Mouse (Mus musculus) inflammation-experienced regulatory T-cells, adult 6 months (primary cell): Measurements from ENCODE around the gene Gm4301. TPM values are rescaled to one million over a fixed set of nuclear protein-coding genes. Genes with fewer than 3 reads are reported as not detected.
"Not testable (repeated sequence)": the region's sequence is repeated elsewhere in the genome, so short reads cannot be mapped to it uniquely, and the experiment has no call there.

Experiments
- ATAC-seq: one replicate; pipeline ENCODE4 v1.8.0; 2017
- polyA plus RNA-seq, 3 experiments: library from polyadenylated mRNA; unstranded; fragments of 100-300 nt; shearing (Covaris generic); gene quantifications; one replicate each; pipeline ENCODE4 v1.2.1; 2017

Gene Gm4301
- polyA plus RNA-seq, result not detected

DNA sequence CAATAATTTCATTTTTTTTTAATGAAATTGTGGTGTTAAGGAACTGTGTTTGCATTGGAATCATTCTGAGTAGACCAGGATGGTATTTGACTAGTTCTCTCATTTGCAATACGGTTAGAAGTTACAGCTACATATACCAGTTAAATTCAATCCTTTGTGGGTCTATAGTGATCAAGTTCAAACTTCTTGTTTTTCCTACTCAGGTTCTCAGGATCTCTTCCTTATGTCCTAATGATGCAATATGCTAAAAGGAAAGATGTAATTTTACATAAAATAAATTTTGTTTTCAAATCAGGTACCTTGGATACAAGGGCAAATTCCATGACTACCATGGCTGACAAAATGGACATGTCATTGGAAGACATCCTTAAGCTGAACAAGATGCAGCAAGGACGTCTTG lies at the start of gene Gm4301:
Gene Gm4301 (plus strand): TSS at position 301 of the 400 bp plus-strand sequence.
- ATAC-seq, result not testable (repeated sequence)

DNA sequence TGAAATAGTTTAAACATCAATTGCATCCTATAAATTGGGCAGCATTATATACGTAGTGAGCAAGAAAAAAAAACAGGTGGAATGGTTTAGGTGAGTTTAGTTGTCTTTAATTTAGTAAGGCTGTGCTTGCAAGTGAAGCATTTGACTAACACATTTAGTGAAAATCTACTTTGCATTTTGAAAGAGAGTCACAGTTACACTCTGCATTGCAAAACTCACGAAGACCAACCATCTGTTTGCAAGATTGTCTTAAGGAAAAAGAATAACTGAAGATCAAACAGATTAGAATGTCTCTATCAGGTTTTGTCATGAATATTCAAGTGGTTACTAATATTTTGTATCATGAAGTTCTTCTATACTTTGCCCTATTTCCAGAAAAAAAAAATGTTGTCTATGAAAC lies 39.4 kb upstream of the Gm4301 start:
- no peak for ATAC-seq

DNA sequence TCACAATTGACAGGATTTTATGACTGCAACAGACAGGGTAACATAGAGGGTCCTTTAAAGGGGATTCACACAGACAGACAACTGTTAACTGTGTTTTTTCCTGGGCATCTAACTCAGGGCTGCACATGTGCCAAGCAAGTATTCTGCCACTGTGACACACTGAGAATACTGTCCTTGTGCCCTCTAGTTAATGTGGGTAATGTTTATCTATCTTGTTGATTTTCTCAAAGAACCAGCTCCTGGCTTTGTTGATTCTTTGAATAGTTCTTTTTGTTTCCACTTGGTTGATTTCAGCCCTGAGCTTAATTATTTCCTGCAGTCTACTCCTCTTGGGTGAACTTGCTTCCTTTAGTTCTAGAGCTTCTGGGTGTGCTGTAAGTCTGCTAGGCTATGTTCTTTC lies 35.4 kb upstream of the Gm4301 start:
- not testable (repeated sequence) for ATAC-seq

DNA sequence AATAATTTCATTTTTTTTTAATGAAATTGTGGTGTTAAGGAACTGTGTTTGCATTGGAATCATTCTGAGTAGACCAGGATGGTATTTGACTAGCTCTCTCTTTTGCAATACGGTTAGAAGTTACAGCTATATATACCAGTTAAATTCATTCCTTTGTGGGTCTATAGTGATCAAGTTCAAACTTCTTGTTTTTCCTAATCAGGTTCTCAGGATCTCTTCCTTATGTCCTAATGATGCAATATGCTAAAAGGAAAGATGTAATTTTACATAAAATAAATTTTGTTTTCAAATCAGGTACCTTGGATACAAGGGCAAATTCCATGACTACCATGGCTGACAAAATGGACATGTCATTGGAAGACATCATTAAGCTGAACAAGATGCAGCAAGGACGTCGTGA lies 5.1 kb downstream of the Gm4301 start, which contains the start of gene Gm4302:
Gene Gm4302 (plus strand): TSS at position 301 of the 400 bp plus-strand sequence.
- ATAC-seq, result not testable (repeated sequence)

DNA sequence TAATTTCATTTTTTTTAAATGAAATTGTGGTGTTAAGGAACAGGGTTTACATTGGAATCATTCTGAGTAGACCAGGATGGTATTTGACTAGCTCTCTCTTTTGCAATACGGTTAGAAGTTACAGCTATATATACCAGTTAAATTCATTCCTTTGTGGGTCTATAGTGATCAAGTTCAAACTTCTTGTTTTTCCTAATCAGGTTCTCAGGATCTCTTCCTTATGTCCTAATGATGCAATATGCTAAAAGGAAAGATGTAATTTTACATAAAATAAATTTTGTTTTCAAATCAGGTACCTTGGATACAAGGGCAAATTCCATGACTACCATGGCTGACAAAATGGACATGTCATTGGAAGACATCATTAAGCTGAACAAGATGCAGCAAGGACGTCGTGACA lies 10.2 kb downstream of the Gm4301 start, which contains the start of gene Gm4303:
Gene Gm4303 (plus strand): TSS at position 301 of the 400 bp plus-strand sequence.
- not testable (repeated sequence) for ATAC-seq

DNA sequence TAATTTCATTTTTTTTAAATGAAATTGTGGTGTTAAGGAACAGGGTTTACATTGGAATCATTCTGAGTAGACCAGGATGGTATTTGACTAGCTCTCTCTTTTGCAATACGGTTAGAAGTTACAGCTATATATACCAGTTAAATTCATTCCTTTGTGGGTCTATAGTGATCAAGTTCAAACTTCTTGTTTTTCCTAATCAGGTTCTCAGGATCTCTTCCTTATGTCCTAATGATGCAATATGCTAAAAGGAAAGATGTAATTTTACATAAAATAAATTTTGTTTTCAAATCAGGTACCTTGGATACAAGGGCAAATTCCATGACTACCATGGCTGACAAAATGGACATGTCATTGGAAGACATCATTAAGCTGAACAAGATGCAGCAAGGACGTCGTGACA lies 15.3 kb downstream of the Gm4301 start, which contains the start of gene Gm4305:
Gene Gm4305 (plus strand): TSS at position 301 of the 400 bp plus-strand sequence.
- not testable (repeated sequence) for ATAC-seq

DNA sequence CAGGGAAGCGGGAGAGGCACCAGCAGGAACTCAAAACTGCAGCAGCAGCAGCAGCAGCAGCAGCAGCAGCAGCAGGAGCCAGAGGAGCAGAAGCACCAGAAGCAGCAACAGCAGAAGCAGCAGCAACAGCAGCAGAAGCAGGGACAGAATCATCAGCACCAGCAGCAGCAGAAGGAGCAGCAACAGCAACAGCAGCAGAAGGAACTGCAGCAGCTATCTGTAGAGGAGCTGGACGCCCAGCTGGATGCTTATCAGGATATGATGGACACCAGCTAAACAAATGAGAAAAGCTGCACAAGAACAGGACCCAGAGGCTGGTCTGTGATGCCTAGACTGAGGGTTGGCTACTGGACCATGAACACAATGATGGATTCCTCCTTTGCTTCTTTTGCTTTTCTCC lies 21.4 kb downstream of the Gm4301 start:
- ATAC-seq, result not testable (repeated sequence)

DNA sequence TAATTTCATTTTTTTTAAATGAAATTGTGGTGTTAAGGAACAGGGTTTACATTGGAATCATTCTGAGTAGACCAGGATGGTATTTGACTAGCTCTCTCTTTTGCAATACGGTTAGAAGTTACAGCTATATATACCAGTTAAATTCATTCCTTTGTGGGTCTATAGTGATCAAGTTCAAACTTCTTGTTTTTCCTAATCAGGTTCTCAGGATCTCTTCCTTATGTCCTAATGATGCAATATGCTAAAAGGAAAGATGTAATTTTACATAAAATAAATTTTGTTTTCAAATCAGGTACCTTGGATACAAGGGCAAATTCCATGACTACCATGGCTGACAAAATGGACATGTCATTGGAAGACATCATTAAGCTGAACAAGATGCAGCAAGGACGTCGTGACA lies 25.6 kb downstream of the Gm4301 start, which contains the start of gene Gm4307:
Gene Gm4307 (plus strand): TSS at position 301 of the 400 bp plus-strand sequence.
- ATAC-seq, result not testable (repeated sequence)

DNA sequence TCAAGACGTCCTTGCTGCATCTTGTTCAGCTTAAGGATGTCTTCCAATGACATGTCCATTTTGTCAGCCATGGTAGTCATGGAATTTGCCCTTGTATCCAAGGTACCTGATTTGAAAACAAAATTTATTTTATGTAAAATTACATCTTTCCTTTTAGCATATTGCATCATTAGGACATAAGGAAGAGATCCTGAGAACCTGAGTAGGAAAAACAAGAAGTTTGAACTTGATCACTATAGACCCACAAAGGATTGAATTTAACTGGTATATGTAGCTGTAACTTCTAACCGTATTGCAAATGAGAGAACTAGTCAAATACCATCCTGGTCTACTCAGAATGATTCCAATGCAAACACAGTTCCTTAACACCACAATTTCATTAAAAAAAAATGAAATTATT lies 47.0 kb downstream of the Gm4301 start, which contains the start of gene Gm4312:
Gene Gm4312 (minus strand): TSS at position 101 of the 400 bp plus-strand sequence.
- not testable (repeated sequence) for ATAC-seq

Other genes with a start within 250 kb of the Gm4301 start
- gene Gm4302, start 5.2 kb downstream of the Gm4301 start, polyA plus RNA-seq, result not detected
- gene Gm4303, start 10.3 kb downstream of the Gm4301 start, polyA plus RNA-seq, result not detected
- gene Gm4305, start 15.4 kb downstream of the Gm4301 start, polyA plus RNA-seq, result not detected
- not detected for gene Gm4307, start 25.7 kb downstream of the Gm4301 start, polyA plus RNA-seq
- gene Gm4312, start 46.9 kb downstream of the Gm4301 start, polyA plus RNA-seq, result not detected
- 1 to 10 TPM; 1.7 to 3.1 (median 1.9) TPM for gene Tmtc3, start 151.7 kb downstream of the Gm4301 start, polyA plus RNA-seq
- 1 to 10 TPM; 4.2 to 7.5 (median 6.6) TPM for gene Cep290, start 151.9 kb downstream of the Gm4301 start, polyA plus RNA-seq